Mouse (Mus musculus) lung, embryonic 16.5 days (tissue): ENCODE results near the gene Pik3ip1. TPM values are rescaled to one million over a fixed set of nuclear protein-coding genes. Genes with fewer than 3 reads are reported as not detected.

Experiments used
- ATAC-seq: fragments of 200-750 bp; cut with Nextera tagmentation; 2 replicates; pipeline ENCODE4 v1.8.0; 2017; ENCODE audit warnings: low read depth, mild to moderate bottlenecking, moderate library complexity
- H3K27ac ChIP-seq: fragments of 300-500 bp; sonication (generic); 2 replicates; pipeline ENCODE4 v1.5.1; 2014; ENCODE audit warnings: mild to moderate bottlenecking, control low read depth, low read length
- H3K27me3 ChIP-seq: fragments of 300-500 bp; sonication (generic); 2 replicates; pipeline ENCODE4 v1.6.1; 2014; ENCODE audit warnings: low read depth, low read length, mixed read lengths; ENCODE audit not compliant: control insufficient read depth, insufficient read depth
- H3K36me3 ChIP-seq: fragments of 300-500 bp; sonication (generic); 2 replicates; pipeline ENCODE4 v1.6.1; 2014; ENCODE audit warnings: low read length; ENCODE audit not compliant: control insufficient read depth, insufficient read depth
- H3K4me1 ChIP-seq: fragments of 300-500 bp; sonication (generic); replicated peaks from 2 replicates; pipeline ENCODE4 v1.6.1; 2014; ENCODE audit warnings: low read length, mixed read lengths; ENCODE audit not compliant: control insufficient read depth, insufficient read depth
- H3K4me2 ChIP-seq: fragments of 300-500 bp; sonication (generic); 2 replicates; pipeline ENCODE4 v1.6.1; 2014; ENCODE audit warnings: low read depth, low read length, control low read depth
- H3K4me3 ChIP-seq: fragments of 300-500 bp; sonication (generic); 2 replicates; pipeline ENCODE4 v1.5.1; 2014; ENCODE audit warnings: mild to moderate bottlenecking, low read length, control low read depth
- H3K9ac ChIP-seq: fragments of 300-500 bp; sonication (generic); 2 replicates; pipeline ENCODE4 v1.6.1; 2014; ENCODE audit warnings: low read length, control low read depth
- H3K9me3 ChIP-seq: fragments of 300-500 bp; sonication (generic); 2 replicates; pipeline ENCODE4 v1.6.1; 2016; ENCODE audit warnings: low read length; ENCODE audit not compliant: control insufficient read depth
- WGBS: fragments of 180-500 bp; shearing (Covaris S2); extraction: QIAGEN DNeasy Blood & Tissue Kit; methylation state at CpG from one replicate; pipeline ENCODE4 v1.1.7; 2014; 5-methylcytosine and 5-hydroxymethylcytosine counted together
- polyA plus RNA-seq: library from polyadenylated mRNA; unstranded; fragments of >200 nt; fragmentation: Nextera tagmentation; extraction: Ambion mirVana; gene quantifications from 2 replicates; pipeline ENCODE4 v1.2.1, GENCODE M21; 2015

Pik3ip1 gene
- polyA plus RNA-seq, 1 experiment from 2014 or later = 11.8 TPM

- no peaks in the 10 kb centered on the region for H3K36me3 ChIP-seq
- peak overlapping the region; percentile 69 for H3K9ac ChIP-seq
- H3K4me2 ChIP-seq = peak overlapping the region; percentile 97
- H3K27ac ChIP-seq = peak overlapping the region; percentile 80
- peak overlapping the region; percentile 56 for H3K4me3 ChIP-seq
- no peaks in the 10 kb centered on the region for H3K9me3 ChIP-seq
- under 1% methylated on average over 72 of the region's 75 CpGs for WGBS
- peaks cover 27% of the 10 kb centered on the region for H3K4me1 ChIP-seq
- no peaks in the 10 kb centered on the region for H3K27me3 ChIP-seq
- ATAC-seq = peak; percentile 96
These were observed 1.8 kb downstream of the Pik3ip1 start for GRCm38 (mm10) chr11:3331756-3332642.

- Histone ChIP-seq H3K9me3 (no peaks in the 10 kb centered on the region), H3K27me3 (no peaks in the 10 kb centered on the region), H3K36me3 (no peaks in the 10 kb centered on the region), H3K4me3 (no peak overlapping the region), H3K9ac (no peak overlapping the region), H3K4me2 (no peak overlapping the region), H3K27ac (no peak overlapping the region), H3K4me1 (peaks cover 35% of the 10 kb centered on the region)
- ATAC-seq = no peak
- 86% methylated on average over 11 of the region's 11 CpGs for WGBS
These were observed 3.0 kb downstream of the Pik3ip1 start for GRCm38 (mm10) chr11:3333111-3333695.

- WGBS = 84% methylated on average over 11 of the region's 11 CpGs
These were observed 4.0 kb downstream of the Pik3ip1 start for GRCm38 (mm10) chr11:3334141-3334710.

GRCm38 (mm10) chr11:3334711-3335316 lies 4.6 kb downstream of the Pik3ip1 start:
- no peaks in the 10 kb centered on the region for H3K27me3 ChIP-seq
- no peak for ATAC-seq
- no peak overlapping the region for H3K4me3 ChIP-seq
- no peak overlapping the region for H3K4me2 ChIP-seq
- peak overlapping the region; percentile 7; the same call in 1 of the 2 replicates for H3K27ac ChIP-seq
- H3K4me1 ChIP-seq = peaks cover 33% of the 10 kb centered on the region
- no peaks in the 10 kb centered on the region for H3K9me3 ChIP-seq
- peak overlapping the region; percentile 21; the same call in 1 of the 2 replicates for H3K9ac ChIP-seq
- WGBS = 28% methylated on average over 9 of the region's 9 CpGs
- H3K36me3 ChIP-seq = no peaks in the 10 kb centered on the region

More at GRCm38 (mm10) chr11:3334141-3334710, 4.0 kb downstream of the Pik3ip1 start:
- Histone ChIP-seq H3K9me3 (no peaks in the 10 kb centered on the region), H3K27me3 (no peaks in the 10 kb centered on the region), H3K4me3 (no peak overlapping the region), H3K4me1 (peaks cover 33% of the 10 kb centered on the region), H3K27ac (no peak overlapping the region), H3K4me2 (no peak overlapping the region), H3K36me3 (no peaks in the 10 kb centered on the region), H3K9ac (no peak overlapping the region)
- ATAC-seq = no peak

GRCm38 (mm10) chr11:3335651-3336216 lies 5.5 kb downstream of the Pik3ip1 start:
- Histone ChIP-seq H3K9ac (peak overlapping the region; percentile 39; the same call in 1 of the 2 replicates), H3K4me1 (peaks cover 29% of the 10 kb centered on the region)

GRCm38 (mm10) chr11:3336602-3337001 lies 6.4 kb downstream of the Pik3ip1 start:
- no peak overlapping the region for H3K4me3 ChIP-seq
- no peak overlapping the region for H3K4me2 ChIP-seq
- peaks cover 24% of the 10 kb centered on the region for H3K4me1 ChIP-seq
- WGBS = 64% methylated on average over 3 of the region's 3 CpGs
- no peak overlapping the region for H3K27ac ChIP-seq
- H3K36me3 ChIP-seq = no peaks in the 10 kb centered on the region
- no peak overlapping the region for H3K9ac ChIP-seq
- no peaks in the 10 kb centered on the region for H3K27me3 ChIP-seq
- H3K9me3 ChIP-seq = no peaks in the 10 kb centered on the region
- no peak for ATAC-seq

More at GRCm38 (mm10) chr11:3335651-3336216, 5.5 kb downstream of the Pik3ip1 start:
- Histone ChIP-seq H3K27ac (0 out of 2 replicates have a peak overlapping the region, but pooled peaks have one; percentile 24), H3K27me3 (no peaks in the 10 kb centered on the region), H3K9me3 (no peaks in the 10 kb centered on the region), H3K36me3 (no peaks in the 10 kb centered on the region), H3K4me3 (no peak overlapping the region), H3K4me2 (no peak overlapping the region)
- WGBS = 24% methylated on average over 11 of the region's 11 CpGs
- no peak for ATAC-seq

GRCm38 (mm10) chr11:3337173-3337955 lies 7.2 kb downstream of the Pik3ip1 start:
- ATAC-seq = peak; percentile 60
- 15% methylated on average over 12 of the region's 12 CpGs for WGBS
- H3K4me2 ChIP-seq = no peak overlapping the region
- peak overlapping the region; percentile 44 for H3K27ac ChIP-seq
- no peaks in the 10 kb centered on the region for H3K36me3 ChIP-seq
- H3K27me3 ChIP-seq = no peaks in the 10 kb centered on the region
- H3K9me3 ChIP-seq = no peaks in the 10 kb centered on the region
- no peak overlapping the region for H3K4me3 ChIP-seq
- peak overlapping the region; percentile 42 for H3K9ac ChIP-seq
- H3K4me1 ChIP-seq = peaks cover 18% of the 10 kb centered on the region

- Histone ChIP-seq H3K9me3 (no peaks in the 10 kb centered on the region), H3K4me3 (no peak overlapping the region), H3K9ac (peak overlapping the region; percentile 42; the same call in 1 of the 2 replicates), H3K27me3 (no peaks in the 10 kb centered on the region), H3K27ac (peak overlapping the region; percentile 44; the same call in 1 of the 2 replicates), H3K4me1 (peaks cover 15% of the 10 kb centered on the region), H3K36me3 (no peaks in the 10 kb centered on the region; the same call in 1 of the 2 replicates), H3K4me2 (no peak overlapping the region)
- ATAC-seq = 0 out of 2 replicates have a peak, but pooled peaks have one; percentile 2
- 52% methylated on average over 5 of the region's 5 CpGs for WGBS
These were observed 7.8 kb downstream of the Pik3ip1 start for GRCm38 (mm10) chr11:3337961-3338360.
